Mouse (Mus musculus) embryonic fibroblast, embryonic 13.5 days (primary cell): Measurements from ENCODE around the gene Eno2.

Experiments
- CTCF ChIP-seq: IDR thresholded peaks from 2 replicates; pipeline ENCODE4 v1.5.1; 2011; ENCODE audit warnings: mild to moderate bottlenecking, control low read depth, low read length, moderate library complexity, borderline replicate concordance; ENCODE audit not compliant: insufficient read depth
- POLR2A ChIP-seq: IDR thresholded peaks from 2 replicates; pipeline ENCODE4 v1.6.1; 2011; ENCODE audit warnings: low read depth, mild to moderate bottlenecking, control low read depth, low read length, moderate library complexity

GRCm38 (mm10) chr6:124807986-124808357 is 38.5 kb upstream of the Eno2 start:
- TF ChIP-seq POLR2A (no peak), CTCF (no peak)
